Mouse (Mus musculus) embryo, embryonic 10.5 days (tissue): ENCODE results near the gene Rbpms2.

Source experiments
- DNase-seq: peaks from one replicate; pipeline ENCODE4 v3.0.0-alpha.2; 2015; ENCODE audit warnings: low spot score

Gene Rbpms2

GRCm38 (mm10) chr9:65696337-65696736 lies 66.9 kb downstream of the Rbpms2 start:
- no peak for DNase-seq

- no peak for DNase-seq
These were observed 67.9 kb downstream of the Rbpms2 start for GRCm38 (mm10) chr9:65697356-65697755.

GRCm38 (mm10) chr9:65697992-65698391 lies 68.5 kb downstream of the Rbpms2 start:
- no peak for DNase-seq

- DNase-seq, result no peak
These were observed 71.1 kb downstream of the Rbpms2 start for GRCm38 (mm10) chr9:65700504-65700903.

GRCm38 (mm10) chr9:65702286-65702685 lies 72.8 kb downstream of the Rbpms2 start:
- no peak for DNase-seq

GRCm38 (mm10) chr9:65703241-65703640 lies 73.8 kb downstream of the Rbpms2 start:
- DNase-seq, result no peak

- DNase-seq, result no peak
These were observed 74.6 kb downstream of the Rbpms2 start for GRCm38 (mm10) chr9:65703926-65704595.
